Mouse (Mus musculus): ENCODE measurements around the gene Hist1h2bq.

Gene Hist1h2bq

GRCm38 (mm10) chr13:21795584-21795983 lies 14.4 kb downstream of the Hist1h2bq start:
- in situ Hi-C loops (cut with MboI, MseI), result loop anchor here (5.0 to 25.0 kb wide), 2 partner anchors 52 to 1967 kb away; partner anchors contain the start of genes Hist1h1a (in 2 of the 2), Hist1h2ab (in 2 of the 2), Hist1h3a (in 2 of the 2) and Hist1h3b (in 2 of the 2)

- in situ Hi-C loops (cut with MboI, MseI), result loop anchor here (5.0 to 25.0 kb wide), 3 partner anchors 38 to 1972 kb away; partner anchors contain the start of genes Hist1h1a (in 2 of the 2), Hist1h2ab (in 2 of the 2), Hist1h2ak (in 2 of the 2) and Hist1h2bn (in 2 of the 2)
These were observed 19.3 kb downstream of the Hist1h2bq start for GRCm38 (mm10) chr13:21790601-21791283.

- in situ Hi-C loops (cut with MboI, MseI), result loop anchor here (5.0 to 25.0 kb wide), 5 partner anchors 38 to 1972 kb away; partner anchors contain the start of genes Hist1h1a (in 2 of the 2), Hist1h2ab (in 2 of the 2), Hist1h2ak (in 2 of the 2) and Hist1h2bn (in 2 of the 2)
These were observed 20.1 kb downstream of the Hist1h2bq start for GRCm38 (mm10) chr13:21789925-21790324.

- in situ Hi-C loops (cut with MboI, MseI), result loop anchor here (5.0 to 25.0 kb wide), 3 partner anchors 71 to 1974 kb away; partner anchors contain the start of genes Hist1h1a (in 2 of the 2), Hist1h2ab (in 2 of the 2), Hist1h3a (in 2 of the 2) and Hist1h3b (in 2 of the 2)
These were observed 22.0 kb downstream of the Hist1h2bq start for GRCm38 (mm10) chr13:21787760-21788593.

- in situ Hi-C loops (cut with MboI, MseI), result loop anchor here (5.0 to 25.0 kb wide), 3 partner anchors 70 to 1975 kb away; partner anchors contain the start of genes Hist1h1a (in 2 of the 2), Hist1h2ab (in 2 of the 2), Hist1h3a (in 2 of the 2) and Hist1h3b (in 2 of the 2)
These were observed 22.9 kb downstream of the Hist1h2bq start, which contains the start of the genes Hist1h2an and Hist1h2bp for GRCm38 (mm10) chr13:21786899-21787629. TSS of gene Hist1h2an (minus strand) at chr13:21787218. TSS of gene Hist1h2bp (plus strand) at chr13:21787461.

- in situ Hi-C loops (cut with MboI, MseI), result loop anchor here (5.0 to 25.0 kb wide), 3 partner anchors 69 to 1976 kb away; partner anchors contain the start of genes Hist1h1a (in 2 of the 2), Hist1h2ab (in 2 of the 2), Hist1h3a (in 2 of the 2) and Hist1h3b (in 2 of the 2)
These were observed 23.7 kb downstream of the Hist1h2bq start for GRCm38 (mm10) chr13:21786189-21786898.

- in situ Hi-C loops (cut with MboI, MseI), result loop anchor here (25.0 kb wide), 1 partner anchor 1978 kb away; the partner anchor contains the start of genes Hist1h1a (in 2 of the 2), Hist1h2ab (in 2 of the 2), Hist1h3a (in 2 of the 2) and Hist1h3b (in 2 of the 2)
These were observed 25.7 kb downstream of the Hist1h2bq start for GRCm38 (mm10) chr13:21784311-21784710.

GRCm38 (mm10) chr13:21783734-21784161 lies 26.2 kb downstream of the Hist1h2bq start:
- in situ Hi-C loops (cut with MboI, MseI), result loop anchor here (25.0 kb wide), 1 partner anchor 1979 kb away; the partner anchor contains the start of genes Hist1h1a (in 2 of the 2), Hist1h2ab (in 2 of the 2), Hist1h3a (in 2 of the 2) and Hist1h3b (in 2 of the 2)

GRCm38 (mm10) chr13:21783255-21783617 lies 26.8 kb downstream of the Hist1h2bq start, which contains the start of gene Hist1h3i:
TSS of gene Hist1h3i (minus strand) at chr13:21783370.
- in situ Hi-C loops (cut with MboI, MseI), result loop anchor here (25.0 kb wide), 1 partner anchor 1979 kb away; the partner anchor contains the start of genes Hist1h1a (in 2 of the 2), Hist1h2ab (in 2 of the 2), Hist1h3a (in 2 of the 2) and Hist1h3b (in 2 of the 2)

- in situ Hi-C loops (cut with MboI, MseI), result loop anchor here (25.0 kb wide), 1 partner anchor 1980 kb away; the partner anchor contains the start of genes Hist1h1a (in 2 of the 2), Hist1h2ab (in 2 of the 2), Hist1h3a (in 2 of the 2) and Hist1h3b (in 2 of the 2)
These were observed 27.4 kb downstream of the Hist1h2bq start for GRCm38 (mm10) chr13:21782361-21783254.

GRCm38 (mm10) chr13:21781639-21782038 lies 28.4 kb downstream of the Hist1h2bq start:
- in situ Hi-C loops (cut with MboI, MseI), result loop anchor here (25.0 kb wide), 1 partner anchor 1981 kb away; the partner anchor contains the start of genes Hist1h1a (in 2 of the 2), Hist1h2ab (in 2 of the 2), Hist1h3a (in 2 of the 2) and Hist1h3b (in 2 of the 2)

- in situ Hi-C loops (cut with MboI, MseI), result loop anchor here (25.0 kb wide), 1 partner anchor 1981 kb away; the partner anchor contains the start of genes Hist1h1a (in 2 of the 2), Hist1h2ab (in 2 of the 2), Hist1h3a (in 2 of the 2) and Hist1h3b (in 2 of the 2)
These were observed 28.9 kb downstream of the Hist1h2bq start for GRCm38 (mm10) chr13:21781021-21781555.

GRCm38 (mm10) chr13:21779767-21780731 lies 29.9 kb downstream of the Hist1h2bq start, which contains the start of gene Hist1h1b:
TSS of gene Hist1h1b (minus strand) at chr13:21780625.
- in situ Hi-C loops (cut with MboI, MseI), result loop anchor here (25.0 kb wide), 1 partner anchor 1982 kb away; the partner anchor contains the start of genes Hist1h1a (in 2 of the 2), Hist1h2ab (in 2 of the 2), Hist1h3a (in 2 of the 2) and Hist1h3b (in 2 of the 2)

- in situ Hi-C loops (cut with MboI, MseI), result loop anchor here (25.0 kb wide), 1 partner anchor 1983 kb away; the partner anchor contains the start of genes Hist1h1a (in 2 of the 2), Hist1h2ab (in 2 of the 2), Hist1h3a (in 2 of the 2) and Hist1h3b (in 2 of the 2)
These were observed 30.9 kb downstream of the Hist1h2bq start for GRCm38 (mm10) chr13:21778814-21779766.
